Mouse (Mus musculus): Measurements from ENCODE around the gene Fanca. TPM values are rescaled to one million over a fixed set of nuclear protein-coding genes. Genes with fewer than 3 reads are reported as not detected.

The Fanca gene
- polyA plus RNA-seq, 1 experiment from 2014 or later = 46.8 TPM

DNA sequence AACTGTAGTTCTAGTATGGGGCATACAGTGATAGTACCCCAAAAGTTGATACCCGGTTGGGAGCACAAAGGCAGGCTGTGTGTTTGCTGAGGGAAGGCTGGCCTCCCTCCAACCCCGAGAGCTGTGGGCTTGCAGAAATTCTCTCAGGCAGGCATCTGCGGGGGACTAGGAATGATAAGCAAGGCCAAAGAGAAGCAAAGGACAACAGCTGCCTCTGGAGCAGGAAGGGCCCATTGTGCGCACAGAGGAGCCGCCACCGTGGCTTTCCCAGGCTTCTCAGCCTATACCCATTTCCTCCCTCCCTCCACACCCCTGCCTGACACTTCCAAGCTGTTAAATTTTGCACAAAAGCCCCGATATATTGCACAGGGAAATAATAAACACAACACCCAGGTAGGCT is 15.5 kb upstream of the Fanca start:
- Histone ChIP-seq H3K4me1 (replicated peaks; ENCODE audit: control insufficient read depth, insufficient read depth, low read length) (peaks cover 20% of the 10 kb centered on the region), H3K9me3 (ENCODE audit: control insufficient read depth, low read length) (no peaks in the 10 kb centered on the region), H3K4me3 (ENCODE audit: low read depth, low read length) (peak overlapping the region; percentile 75; the same call in 1 of the 2 replicates), H3K27ac (ENCODE audit: low read depth, low read length) (peak overlapping the region; percentile 51; the same call in 1 of the 2 replicates), H3K27me3 (replicated peaks; ENCODE audit: control insufficient read depth, insufficient read depth, low read length) (no peaks in the 10 kb centered on the region), H3K9ac (ENCODE audit: low read depth, low read length) (no peak overlapping the region), H3K4me2 (peak overlapping the region; percentile 97), H3K36me3 (ENCODE audit: control insufficient read depth, insufficient read depth, low read length) (no peaks in the 10 kb centered on the region)
- WGBS = 13% methylated on average over 7 of the region's 7 CpGs
- no peak for ATAC-seq (replicated peaks; ENCODE audit: low FRiP score)
- DNase-seq (ENCODE audit: low spot score) = no peak

DNA sequence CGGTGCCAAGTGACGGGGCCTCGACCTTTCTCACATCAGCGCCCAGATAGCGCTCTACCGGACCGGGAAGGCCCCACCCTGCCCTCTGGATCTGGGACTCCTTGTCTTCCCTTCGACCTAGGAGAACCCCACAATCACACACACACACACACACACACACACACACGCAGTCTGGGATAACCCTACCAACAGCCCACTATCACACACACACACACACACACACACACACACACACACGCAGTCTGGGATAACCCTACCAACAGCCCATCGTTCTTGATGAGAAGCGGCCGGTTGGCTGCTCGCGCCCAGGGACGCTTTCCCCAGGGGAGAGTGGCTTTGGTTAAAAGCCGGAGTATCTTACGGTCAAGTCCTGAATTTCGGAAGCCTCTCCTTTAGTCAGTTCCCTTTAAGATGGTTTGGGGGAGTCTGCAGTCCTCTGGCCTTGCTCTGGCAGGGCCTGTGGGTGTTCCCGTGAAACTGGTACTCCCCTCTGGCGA is 14.8 kb upstream of the Fanca start:
- H3K4me2 ChIP-seq = peak overlapping the region; percentile 97
- H3K27ac ChIP-seq (ENCODE audit: low read depth, low read length) = peak overlapping the region; percentile 42; the same call in 1 of the 2 replicates
- peaks cover 20% of the 10 kb centered on the region for H3K4me1 ChIP-seq (replicated peaks; ENCODE audit: control insufficient read depth, insufficient read depth, low read length)
- DNase-seq (ENCODE audit: low spot score) (no peak), ATAC-seq (replicated peaks; ENCODE audit: low FRiP score) (peak; percentile 9)
- no peaks in the 10 kb centered on the region for H3K36me3 ChIP-seq (ENCODE audit: control insufficient read depth, insufficient read depth, low read length)
- no peaks in the 10 kb centered on the region for H3K9me3 ChIP-seq (ENCODE audit: control insufficient read depth, low read length)
- H3K9ac ChIP-seq (ENCODE audit: low read depth, low read length) = peak overlapping the region; percentile 66
- no peaks in the 10 kb centered on the region for H3K27me3 ChIP-seq (replicated peaks; ENCODE audit: control insufficient read depth, insufficient read depth, low read length)
- H3K4me3 ChIP-seq (ENCODE audit: low read depth, low read length) = peak overlapping the region; percentile 75
- 8% methylated on average over 21 of the region's 21 CpGs for WGBS

DNA sequence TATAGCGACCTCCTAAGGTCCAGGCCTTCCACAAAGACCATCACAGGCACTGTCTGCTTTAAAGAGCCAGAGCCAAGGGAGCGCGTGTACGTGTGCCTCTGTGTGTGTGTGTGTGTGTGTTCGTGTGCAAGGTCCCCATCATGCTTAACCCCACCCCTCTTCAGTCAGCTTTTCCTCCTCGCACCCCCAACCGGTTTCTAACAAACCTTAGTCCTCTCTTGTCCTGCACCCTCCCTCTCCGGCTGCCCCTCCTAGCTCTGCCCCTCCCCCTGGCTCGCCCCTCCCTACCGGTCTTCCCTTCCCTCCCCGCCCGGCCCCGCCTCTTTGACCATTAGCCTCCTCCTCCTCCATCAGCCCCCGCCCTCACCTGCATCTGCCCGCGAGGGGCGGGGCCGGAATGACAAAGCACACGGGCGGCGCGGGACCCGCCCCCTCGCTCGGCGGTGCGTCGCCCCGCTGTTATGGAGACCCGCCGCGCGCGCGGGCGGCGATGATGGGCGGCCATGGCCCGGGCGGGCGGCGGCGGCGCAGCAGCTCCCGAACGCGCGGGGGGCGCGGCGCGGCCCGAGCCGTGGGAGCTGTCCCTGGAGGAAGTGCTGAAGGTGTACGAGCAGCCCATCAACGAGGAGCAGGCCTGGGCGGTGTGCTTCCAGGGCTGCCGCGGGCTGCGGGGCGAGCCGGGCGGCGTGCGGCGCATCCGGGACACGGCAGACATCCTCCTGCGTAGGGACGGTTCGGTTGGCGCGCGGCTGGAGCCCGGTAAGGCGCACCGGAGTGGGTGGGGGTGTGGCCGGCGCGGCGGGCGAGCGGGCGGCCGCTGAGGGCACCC is 14.1 kb upstream of the Fanca start, which contains the start of gene Spire2:
Spire2 (plus strand) TSS at position 452 of the 829 bp plus-strand sequence.
- Histone ChIP-seq H3K36me3 (ENCODE audit: control insufficient read depth, insufficient read depth, low read length) (no peaks in the 10 kb centered on the region), H3K9me3 (ENCODE audit: control insufficient read depth, low read length) (no peaks in the 10 kb centered on the region), H3K4me3 (ENCODE audit: low read depth, low read length) (peak within 1 kb of the TSS; percentile 75), H3K4me2 (peak within 1 kb of the TSS; percentile 97), H3K9ac (ENCODE audit: low read depth, low read length) (peak within 1 kb of the TSS; percentile 66), H3K4me1 (replicated peaks; ENCODE audit: control insufficient read depth, insufficient read depth, low read length) (peaks cover 23% of the 10 kb centered on the region), H3K27me3 (replicated peaks; ENCODE audit: control insufficient read depth, insufficient read depth, low read length) (no peaks in the 10 kb centered on the region), H3K27ac (ENCODE audit: low read depth, low read length) (peak within 1 kb of the TSS; percentile 42; the same call in 1 of the 2 replicates)
- ATAC-seq (replicated peaks; ENCODE audit: low FRiP score) (peak; percentile 83), DNase-seq (ENCODE audit: low spot score) (peak; percentile 85)
- under 1% methylated on average over 85 of the region's 85 CpGs for WGBS

DNA sequence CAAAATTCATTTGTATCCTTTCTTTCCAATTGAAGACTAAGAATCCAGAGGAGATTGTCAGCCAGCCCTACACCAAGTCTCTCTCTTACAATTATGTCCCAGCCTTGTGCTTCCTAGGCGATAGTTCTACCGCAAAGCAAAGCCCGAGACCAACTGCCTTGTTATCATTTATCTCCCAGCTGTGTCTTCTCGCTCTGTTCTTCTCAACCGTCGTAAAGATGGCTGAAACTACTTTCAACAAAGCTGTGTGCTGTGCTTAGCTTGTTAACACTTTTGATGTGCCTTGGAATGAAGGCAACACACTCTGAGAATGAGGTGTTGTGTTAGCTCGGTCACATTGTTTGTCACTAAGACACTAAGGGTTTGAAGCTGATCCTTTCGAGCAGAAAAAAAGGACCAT is 13.4 kb upstream of the Fanca start:
- Histone ChIP-seq H3K27ac (ENCODE audit: low read depth, low read length) (peak overlapping the region; percentile 23; the same call in 1 of the 2 replicates), H3K4me1 (replicated peaks; ENCODE audit: control insufficient read depth, insufficient read depth, low read length) (peaks cover 28% of the 10 kb centered on the region)
- 19% methylated on average over 8 of the region's 8 CpGs for WGBS

DNA sequence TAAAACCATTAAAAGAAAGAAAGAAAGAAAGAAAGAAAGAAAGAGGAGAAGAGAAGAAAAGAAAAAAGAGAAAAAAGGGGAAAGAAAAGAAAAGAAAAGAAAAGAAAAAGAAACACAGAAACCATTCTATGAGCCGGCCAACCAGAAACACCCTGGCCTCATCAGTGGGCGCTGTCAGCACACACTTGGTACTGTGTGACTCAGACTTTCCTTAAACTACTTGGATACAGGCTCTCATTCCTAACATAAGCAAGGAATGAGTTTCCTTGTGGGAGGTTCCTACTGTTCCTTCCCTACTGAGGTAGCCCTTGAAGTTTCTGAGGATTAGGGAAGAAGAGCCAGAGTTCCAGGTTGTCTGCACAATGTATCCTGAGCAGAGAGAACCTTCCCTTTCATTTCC is 12.9 kb upstream of the Fanca start:
- Histone ChIP-seq H3K4me2 (peak overlapping the region; percentile 97), H3K36me3 (ENCODE audit: control insufficient read depth, insufficient read depth, low read length) (no peaks in the 10 kb centered on the region), H3K4me1 (replicated peaks; ENCODE audit: control insufficient read depth, insufficient read depth, low read length) (peaks cover 28% of the 10 kb centered on the region), H3K9ac (ENCODE audit: low read depth, low read length) (no peak overlapping the region), H3K4me3 (ENCODE audit: low read depth, low read length) (no peak overlapping the region), H3K27me3 (replicated peaks; ENCODE audit: control insufficient read depth, insufficient read depth, low read length) (no peaks in the 10 kb centered on the region), H3K9me3 (ENCODE audit: control insufficient read depth, low read length) (no peaks in the 10 kb centered on the region), H3K27ac (ENCODE audit: low read depth, low read length) (peak overlapping the region; percentile 23; the same call in 1 of the 2 replicates)
- WGBS = 67% methylated on average over 2 of the region's 2 CpGs
- DNase-seq (ENCODE audit: low spot score) (no peak), ATAC-seq (replicated peaks; ENCODE audit: low FRiP score) (no peak)

More for the DNA sequence above, 13.4 kb upstream of the Fanca start:
- H3K4me3 ChIP-seq (ENCODE audit: low read depth, low read length) = peak overlapping the region; percentile 75
- no peaks in the 10 kb centered on the region for H3K36me3 ChIP-seq (ENCODE audit: control insufficient read depth, insufficient read depth, low read length)
- ATAC-seq (replicated peaks; ENCODE audit: low FRiP score) (peak; percentile 52), DNase-seq (ENCODE audit: low spot score) (no peak)
- no peaks in the 10 kb centered on the region for H3K27me3 ChIP-seq (replicated peaks; ENCODE audit: control insufficient read depth, insufficient read depth, low read length)
- H3K9ac ChIP-seq (ENCODE audit: low read depth, low read length) = no peak overlapping the region
- H3K4me2 ChIP-seq = peak overlapping the region; percentile 97
- no peaks in the 10 kb centered on the region for H3K9me3 ChIP-seq (ENCODE audit: control insufficient read depth, low read length)

DNA sequence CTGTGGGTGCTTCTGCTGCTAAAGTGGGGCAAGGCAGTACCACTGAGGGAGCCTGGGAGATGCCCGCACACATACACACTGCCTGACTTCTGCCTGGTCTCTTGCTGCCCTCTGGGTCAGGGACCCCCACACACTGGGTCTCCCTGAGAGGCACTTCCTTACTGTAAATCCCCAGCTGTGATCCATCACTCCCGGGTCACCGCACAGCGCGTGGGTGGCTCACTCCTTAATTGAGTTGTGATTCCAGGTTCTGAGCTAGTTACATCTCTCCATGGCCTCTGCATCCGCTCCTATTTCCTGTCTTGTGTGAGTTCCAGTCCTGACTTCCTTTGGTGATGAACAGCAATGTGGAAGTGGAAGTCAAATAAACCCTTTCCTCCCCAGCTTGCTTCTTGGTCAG is 12.3 kb upstream of the Fanca start:
- peaks cover 28% of the 10 kb centered on the region for H3K4me1 ChIP-seq (replicated peaks; ENCODE audit: control insufficient read depth, insufficient read depth, low read length)
- H3K9me3 ChIP-seq (ENCODE audit: control insufficient read depth, low read length) = no peaks in the 10 kb centered on the region
- H3K27me3 ChIP-seq (replicated peaks; ENCODE audit: control insufficient read depth, insufficient read depth, low read length) = no peaks in the 10 kb centered on the region; the same call in 1 of the 2 replicates
- DNase-seq (ENCODE audit: low spot score) (no peak), ATAC-seq (replicated peaks; ENCODE audit: low FRiP score) (no peak)
- WGBS = 62% methylated on average over 6 of the region's 6 CpGs
- H3K9ac ChIP-seq (ENCODE audit: low read depth, low read length) = no peak overlapping the region
- H3K27ac ChIP-seq (ENCODE audit: low read depth, low read length) = no peak overlapping the region
- H3K36me3 ChIP-seq (ENCODE audit: control insufficient read depth, insufficient read depth, low read length) = no peaks in the 10 kb centered on the region
- H3K4me3 ChIP-seq (ENCODE audit: low read depth, low read length) = no peak overlapping the region
- no peak overlapping the region for H3K4me2 ChIP-seq

DNA sequence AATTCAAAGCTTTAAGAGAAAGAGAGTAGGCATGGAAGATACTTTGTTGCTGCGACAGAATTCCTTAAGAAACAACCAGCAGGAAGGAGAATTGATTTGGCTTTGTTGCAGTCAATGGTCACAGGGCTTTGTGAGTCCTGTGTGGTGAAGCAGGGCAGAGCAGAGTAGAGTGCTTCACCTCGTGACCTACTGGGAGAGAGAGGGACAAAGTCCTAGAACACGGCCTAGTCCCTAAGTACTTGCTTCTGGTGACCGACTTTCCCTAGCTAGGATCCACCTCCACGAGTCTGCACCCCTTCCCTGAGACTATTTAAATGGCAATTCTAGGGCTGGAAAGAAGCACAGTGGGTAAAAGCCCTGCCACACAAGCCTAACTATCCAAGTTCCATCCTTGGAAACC is 11.6 kb upstream of the Fanca start:
- H3K4me3 ChIP-seq (ENCODE audit: low read depth, low read length) = no peak overlapping the region
- 65% methylated on average over 5 of the region's 5 CpGs for WGBS
- H3K9ac ChIP-seq (ENCODE audit: low read depth, low read length) = no peak overlapping the region
- DNase-seq (ENCODE audit: low spot score) = no peak
- H3K36me3 ChIP-seq (ENCODE audit: control insufficient read depth, insufficient read depth, low read length) = no peaks in the 10 kb centered on the region
- peaks cover 4% of the 10 kb centered on the region; the same call in 1 of the 2 replicates for H3K27me3 ChIP-seq (replicated peaks; ENCODE audit: control insufficient read depth, insufficient read depth, low read length)
- no peaks in the 10 kb centered on the region for H3K9me3 ChIP-seq (ENCODE audit: control insufficient read depth, low read length)
- no peak for ATAC-seq (replicated peaks; ENCODE audit: low FRiP score)
- no peak overlapping the region for H3K4me2 ChIP-seq
- no peak overlapping the region for H3K27ac ChIP-seq (ENCODE audit: low read depth, low read length)
- peaks cover 28% of the 10 kb centered on the region for H3K4me1 ChIP-seq (replicated peaks; ENCODE audit: control insufficient read depth, insufficient read depth, low read length)

DNA sequence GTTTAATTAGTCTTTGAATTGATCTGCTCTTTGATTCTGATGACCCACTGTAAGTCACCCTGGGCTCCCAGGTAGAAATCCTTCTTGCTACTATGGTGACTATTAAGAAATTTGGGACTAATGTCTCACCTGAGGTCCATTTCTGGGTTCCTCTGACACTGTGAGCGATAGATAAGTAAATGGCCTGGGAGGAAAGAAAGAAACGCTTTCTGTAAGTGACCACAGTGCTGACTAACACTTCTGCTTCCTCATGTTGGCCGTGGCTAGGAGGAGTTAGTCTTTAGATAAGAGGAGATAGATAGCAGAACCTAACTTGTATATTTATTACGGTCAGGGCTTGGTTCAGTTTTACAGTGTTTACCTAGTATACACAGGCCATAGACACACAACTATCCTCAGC is 11.0 kb upstream of the Fanca start:
- H3K4me1 ChIP-seq (replicated peaks; ENCODE audit: control insufficient read depth, insufficient read depth, low read length) = peaks cover 27% of the 10 kb centered on the region
- H3K4me3 ChIP-seq (ENCODE audit: low read depth, low read length) = no peak overlapping the region
- no peaks in the 10 kb centered on the region for H3K9me3 ChIP-seq (ENCODE audit: control insufficient read depth, low read length)
- DNase-seq (ENCODE audit: low spot score) (no peak), ATAC-seq (replicated peaks; ENCODE audit: low FRiP score) (no peak)
- no peak overlapping the region for H3K4me2 ChIP-seq
- no peak overlapping the region for H3K27ac ChIP-seq (ENCODE audit: low read depth, low read length)
- H3K27me3 ChIP-seq (replicated peaks; ENCODE audit: control insufficient read depth, insufficient read depth, low read length) = peaks cover 4% of the 10 kb centered on the region; the same call in 1 of the 2 replicates
- H3K9ac ChIP-seq (ENCODE audit: low read depth, low read length) = no peak overlapping the region
- 30% methylated on average over 4 of the region's 4 CpGs for WGBS
- no peaks in the 10 kb centered on the region for H3K36me3 ChIP-seq (ENCODE audit: control insufficient read depth, insufficient read depth, low read length)
